Mouse (Mus musculus) gastrocnemius, adult 8-10 months (tissue): Measurements from ENCODE around the gene Ccdc42. TPM values are rescaled to one million over a fixed set of nuclear protein-coding genes. Genes with fewer than 3 reads are reported as not detected.

Source experiments
- DNase-seq, 2 experiments: peaks; one replicate each; pipeline ENCODE4 v3.0.0; 2022; ENCODE audit warnings: low spot score in 2 of 2
- total RNA-seq, 4 experiments: library from RNA; stranded (reverse); gene quantifications; 2 replicates each; pipeline ENCODE4 v1.2.4; 2022

Gene Ccdc42
- not detected for total RNA-seq

DNA sequence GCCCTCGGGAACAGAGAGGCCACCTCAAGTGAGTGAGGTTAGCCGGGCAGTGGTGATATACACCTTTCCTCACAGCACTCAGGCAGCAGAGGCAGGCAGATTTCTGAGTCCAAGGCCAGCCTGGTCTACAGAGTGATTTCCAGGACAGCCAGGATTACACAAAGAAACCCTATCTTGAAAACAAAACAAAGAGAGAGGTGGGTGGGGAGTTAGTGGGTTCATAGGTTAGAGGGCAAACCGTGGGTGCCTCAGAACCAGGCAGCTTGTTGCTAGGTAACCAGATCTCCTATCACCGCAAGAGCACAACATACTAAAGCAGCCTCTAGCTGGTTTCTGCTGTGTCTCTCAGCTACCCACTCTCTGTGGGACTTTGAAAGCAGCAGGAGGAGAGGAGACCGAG, at the start of gene Ccdc42:
Gene Ccdc42 (plus strand): TSS at position 301 of the 400 bp plus-strand sequence.
- DNase-seq, result no peak

DNA sequence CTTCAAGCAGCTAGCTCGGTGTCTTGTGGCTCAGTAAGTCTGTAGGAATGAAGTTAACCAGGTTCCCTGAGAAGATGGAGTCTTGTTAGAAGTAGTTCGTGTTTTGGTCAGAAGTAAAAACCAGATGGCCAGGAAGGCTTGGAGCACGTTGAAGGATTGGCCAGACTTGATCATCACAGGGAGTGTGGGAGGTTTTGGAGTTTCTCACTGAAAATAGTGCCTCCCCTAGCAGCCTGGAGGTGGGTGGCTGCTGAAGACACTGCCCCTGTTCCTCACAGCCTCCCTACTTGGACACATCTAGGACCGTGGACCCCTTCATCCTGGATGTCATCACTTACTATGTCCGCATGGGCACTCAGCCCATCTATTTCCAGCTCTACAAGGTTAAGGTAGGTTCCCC, 47.2 kb upstream of the Ccdc42 start:
- no peak for DNase-seq

DNA sequence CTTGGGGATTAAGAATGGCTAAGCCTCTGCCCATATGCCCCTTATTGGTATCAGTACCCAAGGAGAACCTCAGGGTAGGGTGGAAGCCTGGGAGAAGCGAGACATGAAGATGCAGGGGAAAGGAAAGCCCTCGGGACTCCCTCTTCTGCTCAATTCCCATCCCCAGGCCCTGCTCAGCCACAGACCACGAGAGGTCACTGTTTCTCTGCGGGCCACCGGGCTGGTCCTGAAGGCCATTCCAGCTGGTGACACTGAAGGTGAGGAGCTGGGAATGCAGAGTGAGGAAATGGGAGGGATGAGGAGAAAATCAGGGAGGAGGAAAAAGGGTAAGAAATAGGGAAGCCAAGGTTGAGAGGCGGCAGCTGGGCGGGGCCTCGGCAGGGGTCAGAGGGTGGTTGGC, 42.3 kb upstream of the Ccdc42 start:
- no peak for DNase-seq

DNA sequence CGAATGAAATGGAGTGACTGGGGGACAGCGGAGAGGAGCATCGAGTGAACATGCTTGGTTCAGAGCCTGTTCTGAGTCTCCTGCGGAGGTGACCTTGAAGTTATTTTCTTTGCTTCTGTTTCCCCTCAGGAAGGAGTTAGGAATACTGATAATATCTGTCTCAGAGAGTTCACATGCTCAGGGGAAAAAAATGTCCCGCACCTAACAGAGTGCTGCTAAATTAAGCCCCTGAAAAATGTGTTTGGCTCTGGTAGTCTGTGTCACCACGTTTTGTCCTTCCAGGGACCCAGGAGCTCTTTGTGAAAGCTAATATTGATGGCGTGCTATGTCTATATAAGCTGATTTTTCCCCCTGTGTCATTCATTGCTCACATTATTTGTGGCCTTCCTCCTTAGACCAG, 41.6 kb upstream of the Ccdc42 start:
- DNase-seq, result no peak

DNA sequence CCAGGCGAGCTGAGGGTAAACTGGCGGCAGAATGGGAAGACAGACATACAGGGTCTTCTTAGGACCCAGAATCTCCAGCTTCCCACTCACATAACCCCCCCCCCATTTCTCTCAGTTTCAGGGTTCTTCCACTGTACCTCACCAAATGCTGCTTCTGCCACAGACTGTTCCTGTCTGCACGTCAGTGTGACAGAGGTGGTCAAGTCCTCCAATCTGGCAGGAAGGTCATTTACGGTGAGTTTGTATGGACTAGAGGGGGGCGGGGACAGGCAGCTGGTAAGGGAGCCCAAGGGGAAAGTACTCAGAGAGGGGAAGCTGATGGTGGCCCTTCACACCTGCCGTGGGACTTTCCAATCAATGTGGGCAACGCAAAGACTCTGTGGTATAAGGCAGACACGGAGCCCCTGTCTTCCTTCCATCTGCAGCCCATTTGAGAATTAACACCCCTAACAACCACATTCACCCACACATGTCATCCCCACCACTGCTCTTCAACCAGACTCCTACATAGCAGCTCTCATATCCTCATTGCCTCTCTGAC, 41.1 kb upstream of the Ccdc42 start:
- no peak for DNase-seq

DNA sequence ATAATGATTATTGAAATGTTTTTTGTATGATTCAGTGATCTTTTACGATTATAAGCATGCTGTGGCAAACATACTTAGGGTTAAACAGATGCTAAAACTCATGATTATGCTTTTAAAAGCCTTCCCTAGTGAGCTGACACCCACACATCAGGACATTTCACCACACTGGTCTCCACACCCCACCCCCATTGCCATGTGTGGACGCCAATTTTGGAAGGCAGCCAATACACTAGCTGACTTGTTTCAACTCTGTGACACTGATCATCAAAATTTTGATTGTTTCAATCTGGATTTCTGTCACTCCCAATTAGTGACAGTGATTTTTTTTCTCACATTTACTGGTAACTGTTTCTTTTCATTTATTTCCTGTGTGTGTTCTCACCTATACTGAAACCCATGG, 39.3 kb upstream of the Ccdc42 start:
- DNase-seq, result no peak

DNA sequence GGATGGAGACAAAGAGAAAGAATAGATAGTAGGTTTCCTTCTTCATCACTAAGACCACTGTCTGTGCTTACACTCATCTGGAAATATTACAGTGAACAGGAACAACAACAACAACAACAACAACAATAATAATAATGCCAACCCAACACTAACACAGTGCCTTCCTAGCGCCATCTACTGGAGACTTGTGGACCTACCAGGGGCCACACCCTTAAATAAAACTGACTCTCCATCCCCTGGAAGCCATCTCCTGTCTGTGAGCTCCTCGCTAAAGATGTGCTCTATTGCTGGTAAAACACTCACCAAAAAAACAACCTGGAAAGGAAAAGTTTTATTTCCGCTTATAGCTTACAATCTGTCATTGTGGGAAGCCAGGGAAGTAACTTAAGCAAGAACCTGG, 37.2 kb upstream of the Ccdc42 start:
- DNase-seq, result no peak

DNA sequence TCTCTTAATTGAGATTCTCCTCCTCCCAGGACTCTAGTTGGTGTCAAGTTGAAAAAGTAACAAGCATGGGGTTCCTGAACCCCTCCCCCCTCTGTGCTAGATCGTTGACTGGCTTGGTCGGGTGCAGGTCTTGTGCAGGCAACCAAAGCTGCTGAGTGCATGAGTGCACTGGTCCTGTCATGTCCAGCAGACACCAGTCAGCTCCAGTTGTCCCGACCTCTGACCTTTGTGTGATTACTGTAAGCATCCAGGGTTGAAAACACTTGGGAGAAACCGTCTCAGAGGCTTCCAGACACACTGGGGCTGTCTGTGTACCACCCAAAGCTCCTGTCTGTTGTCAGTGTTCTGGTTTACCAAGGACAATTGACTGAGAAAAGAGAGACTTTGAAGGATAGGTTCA, 36.5 kb upstream of the Ccdc42 start:
- no peak for DNase-seq

DNA sequence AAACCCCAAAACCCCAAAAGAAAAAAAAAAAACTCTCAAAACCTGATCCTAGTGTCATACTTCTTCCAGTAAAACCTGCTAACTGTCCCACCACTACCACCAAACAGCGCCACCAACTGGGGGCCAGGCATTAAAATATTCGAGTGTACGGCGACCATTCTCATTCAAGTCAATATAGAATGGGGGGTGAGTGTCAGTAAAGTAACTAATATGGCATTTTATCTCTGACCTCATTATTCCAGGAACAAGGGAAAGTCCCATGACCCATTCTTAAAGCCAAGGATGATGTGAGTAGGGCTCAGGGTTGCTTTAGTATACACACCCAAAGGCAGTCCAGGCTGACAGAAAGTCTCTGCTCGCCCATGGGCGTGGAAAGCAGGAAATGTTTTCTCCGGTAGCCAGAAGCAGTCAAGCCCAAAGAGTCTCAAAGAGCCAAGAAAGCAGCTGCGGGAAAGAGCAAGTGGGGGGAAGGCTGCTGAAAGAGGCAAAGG, 32.8 kb upstream of the Ccdc42 start:
- DNase-seq, result no peak

DNA sequence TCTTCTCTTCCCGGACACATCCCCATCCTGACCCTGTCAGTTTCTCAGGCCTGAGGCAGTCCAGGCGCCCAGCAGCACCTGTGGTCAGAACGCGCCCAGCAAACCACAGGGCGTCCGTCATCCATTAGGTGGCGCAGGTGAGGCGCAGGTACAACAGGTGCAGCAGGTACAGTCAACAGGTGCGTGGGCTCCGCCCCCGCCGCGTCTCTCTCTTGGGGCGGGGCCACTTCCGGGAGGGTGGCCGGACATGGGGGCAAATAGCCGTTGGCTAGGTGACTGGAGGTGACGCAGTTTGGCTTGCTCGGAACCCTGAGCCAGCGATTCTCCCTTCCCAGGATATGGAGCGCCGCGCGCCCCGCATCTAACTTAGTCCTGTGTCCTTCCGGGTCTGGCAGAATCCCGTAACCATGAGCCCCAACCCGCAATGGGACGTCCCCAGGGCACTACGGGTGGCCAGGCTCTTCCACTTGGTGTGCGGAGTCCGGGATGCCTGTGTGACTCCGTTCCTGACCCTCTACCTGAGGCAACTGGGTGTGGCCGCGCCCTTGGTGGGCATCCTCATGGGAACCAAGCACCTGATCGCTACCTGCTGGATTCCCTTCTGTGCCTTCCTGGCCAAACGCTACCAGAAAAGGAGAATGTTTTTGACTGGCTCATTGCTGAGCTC, 30.8 kb upstream of the Ccdc42 start, which contains the start of gene Mfsd6l:
Gene Mfsd6l (plus strand): TSS at position 269 of the 667 bp plus-strand sequence.
- DNase-seq, result no peak

DNA sequence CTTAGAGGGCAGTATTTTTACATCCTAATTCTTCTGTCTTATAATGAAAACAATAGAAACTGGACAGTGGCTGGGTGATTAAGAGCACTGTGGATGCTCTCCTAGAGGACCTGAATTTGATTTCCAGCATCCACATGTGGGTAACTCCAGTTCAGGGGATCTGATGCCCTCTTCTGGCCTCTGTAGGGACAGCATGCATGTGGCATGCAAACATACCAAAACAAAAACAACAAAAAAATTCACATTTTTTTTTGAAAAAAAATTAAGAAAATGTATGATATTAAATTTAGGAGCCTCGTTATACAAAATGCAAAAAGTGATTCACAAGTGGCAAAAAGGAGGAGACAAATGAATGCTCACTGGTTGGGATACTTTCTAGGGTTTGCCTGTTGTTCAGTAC, 27.3 kb upstream of the Ccdc42 start:
- DNase-seq, result no peak

DNA sequence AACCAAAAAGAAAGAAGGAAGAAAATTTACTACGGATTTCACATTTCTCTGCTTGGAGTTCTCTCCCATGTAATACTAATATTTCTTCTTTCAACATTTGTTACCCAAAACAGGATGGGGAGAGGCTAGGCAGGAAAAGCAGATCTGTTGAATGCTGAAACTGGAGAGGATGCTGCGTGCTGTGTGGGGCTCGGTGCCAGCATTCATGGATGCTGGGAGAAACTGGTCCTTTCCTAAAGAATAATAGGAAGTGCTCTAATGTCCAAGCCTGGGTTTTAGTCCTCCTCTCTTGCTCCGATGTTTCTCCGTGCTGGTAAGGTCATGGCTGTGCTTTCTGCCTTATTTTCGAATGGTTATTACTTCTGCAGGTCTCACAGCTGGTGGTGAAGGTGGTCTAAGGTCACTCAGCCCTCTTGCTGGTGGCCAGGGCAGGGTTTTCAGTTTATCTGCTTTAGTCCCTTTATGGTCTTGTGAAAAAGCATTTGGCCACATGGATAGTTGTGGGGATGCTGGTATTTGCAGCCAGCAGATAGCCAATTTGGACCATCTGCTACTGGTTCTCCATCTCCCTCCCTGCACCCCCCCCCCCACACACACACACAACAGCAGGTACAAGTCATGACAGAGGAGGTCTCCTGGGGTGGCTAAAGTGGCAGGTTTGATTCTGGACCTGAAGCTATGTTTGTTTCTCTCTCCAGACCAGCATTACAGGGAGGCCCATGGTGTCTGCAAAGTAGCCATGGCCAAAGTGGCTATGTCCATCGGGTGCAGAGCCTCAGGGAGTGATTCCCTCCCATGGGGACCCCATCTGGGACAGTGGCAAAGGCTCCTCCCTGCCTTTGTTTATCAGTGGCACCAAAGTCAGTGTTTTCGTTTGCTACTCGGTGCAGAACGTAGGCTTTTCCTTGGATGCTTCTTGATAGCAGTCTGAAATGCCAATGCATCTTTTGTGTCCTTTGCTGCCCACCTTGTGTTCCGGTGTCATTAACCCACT, 24.6 kb upstream of the Ccdc42 start:
- no peak for DNase-seq

DNA sequence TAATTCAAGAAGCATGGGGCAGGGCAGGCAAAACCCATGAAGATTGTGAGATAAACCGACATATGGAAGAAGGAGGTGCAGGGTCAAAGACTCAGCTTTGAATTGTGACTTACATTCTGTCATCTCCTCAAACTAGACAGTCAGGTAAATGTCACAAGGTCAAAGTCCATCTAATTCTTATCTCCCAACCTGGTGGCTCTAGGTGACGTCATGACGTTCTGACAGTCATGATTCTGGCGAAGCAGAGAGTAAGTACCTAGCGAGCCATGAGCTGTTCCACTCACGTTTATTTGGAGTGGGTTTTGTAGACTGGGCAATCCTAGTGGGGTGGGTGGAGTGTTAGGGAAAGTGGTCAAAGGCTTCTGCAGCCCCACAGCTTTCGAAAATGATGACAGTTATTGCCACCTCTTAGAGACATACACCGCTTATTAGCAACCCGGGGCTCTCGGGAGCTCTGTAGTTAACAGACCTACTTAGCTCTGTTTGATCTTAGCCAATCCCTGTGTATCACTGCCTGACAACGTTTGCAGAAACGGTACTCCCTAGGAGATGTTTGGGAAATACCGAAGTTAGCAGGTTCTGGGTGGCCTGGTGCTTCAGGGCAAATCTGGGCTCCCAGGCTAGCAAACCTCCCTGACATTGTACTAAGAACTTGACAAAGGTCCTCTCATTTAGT, 22.3 kb upstream of the Ccdc42 start:
- DNase-seq, result no peak

DNA sequence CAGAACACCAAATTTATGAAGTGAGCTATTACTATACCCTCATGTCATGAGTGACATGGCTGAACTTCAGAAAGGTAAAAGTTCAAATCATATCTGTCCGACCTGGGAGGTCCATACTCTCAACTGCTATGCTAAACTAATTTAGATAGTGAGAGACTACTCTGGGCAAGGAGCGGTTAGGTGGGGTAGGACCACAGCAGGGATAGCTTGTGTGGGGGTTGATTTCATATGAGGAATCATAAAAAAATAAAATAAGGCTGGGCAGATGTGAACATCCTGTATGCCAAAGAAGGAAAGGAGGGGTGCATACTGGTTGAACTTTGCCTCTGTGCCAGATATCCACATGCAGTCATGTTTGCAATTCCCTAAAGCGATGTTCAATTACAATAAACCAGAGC, 21.8 kb upstream of the Ccdc42 start:
- DNase-seq, result no peak

DNA sequence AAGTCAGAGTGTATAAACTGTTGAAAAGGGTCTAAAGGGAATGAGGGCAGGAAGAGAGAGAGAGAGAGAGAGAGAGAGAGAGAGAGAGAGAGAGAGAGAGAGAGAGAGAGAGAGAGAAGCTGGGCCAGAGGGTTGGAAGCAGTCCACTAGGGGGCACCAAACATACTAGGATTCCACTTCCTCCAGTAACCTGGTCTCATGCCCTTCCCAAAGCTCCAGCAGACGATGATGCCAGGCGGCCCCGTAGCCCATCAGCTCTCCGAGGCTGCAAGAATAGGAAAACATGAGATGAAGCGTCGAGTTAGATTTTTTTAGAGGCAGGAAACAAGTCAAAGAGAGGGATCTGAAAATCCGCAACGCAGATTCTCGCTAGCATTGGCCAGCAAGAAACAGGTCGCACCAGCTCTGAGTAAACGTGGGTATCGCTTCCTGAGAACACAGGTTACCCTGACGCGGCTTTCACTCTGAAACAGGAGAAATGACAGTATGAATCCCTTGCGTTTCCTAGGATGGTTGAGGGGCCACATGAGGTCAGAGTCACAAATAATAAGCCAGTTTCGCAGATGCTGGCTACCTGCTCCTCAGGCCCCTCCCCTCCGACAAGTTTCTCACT, 20.3 kb upstream of the Ccdc42 start:
- peak; percentile 37 to 39 for DNase-seq

DNA sequence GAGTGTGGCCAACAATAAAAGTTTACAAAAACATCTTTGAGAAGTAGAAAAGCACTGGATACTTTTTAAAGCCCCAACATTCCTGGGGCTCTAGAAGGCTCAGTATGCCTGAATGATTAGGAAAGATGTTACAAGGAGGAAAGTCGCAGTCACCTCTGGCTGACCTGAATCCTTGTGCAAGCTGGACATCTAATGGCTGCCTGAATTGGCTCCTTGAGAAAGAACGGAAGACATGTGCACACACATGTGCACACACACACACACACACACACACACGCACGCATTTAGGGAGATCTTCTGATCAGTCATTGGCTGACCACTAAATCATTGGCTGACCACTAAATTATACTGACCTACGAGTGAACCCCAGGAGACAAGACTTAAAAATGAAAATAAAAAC, 16.0 kb upstream of the Ccdc42 start:
- no peak for DNase-seq

DNA sequence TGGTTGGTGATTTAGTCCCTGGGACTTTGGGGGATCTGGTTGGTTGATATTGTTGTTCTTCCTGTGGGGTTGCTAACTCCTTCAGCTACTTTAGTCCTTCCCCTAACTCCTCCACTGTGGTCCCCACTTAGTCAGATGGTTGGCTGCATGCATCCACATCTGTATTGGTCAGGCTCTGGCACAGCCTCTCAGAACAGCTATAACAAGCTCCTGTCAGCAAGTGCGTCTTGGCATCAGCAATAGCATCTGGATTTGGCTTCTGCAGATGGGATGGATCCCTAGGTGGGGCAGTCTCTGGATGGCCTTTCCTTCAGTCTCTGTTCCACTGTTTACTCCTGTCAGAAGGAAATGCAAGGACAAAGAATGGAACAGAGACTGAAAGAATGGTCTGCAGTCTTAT, 9.7 kb upstream of the Ccdc42 start:
- DNase-seq, result no peak

DNA sequence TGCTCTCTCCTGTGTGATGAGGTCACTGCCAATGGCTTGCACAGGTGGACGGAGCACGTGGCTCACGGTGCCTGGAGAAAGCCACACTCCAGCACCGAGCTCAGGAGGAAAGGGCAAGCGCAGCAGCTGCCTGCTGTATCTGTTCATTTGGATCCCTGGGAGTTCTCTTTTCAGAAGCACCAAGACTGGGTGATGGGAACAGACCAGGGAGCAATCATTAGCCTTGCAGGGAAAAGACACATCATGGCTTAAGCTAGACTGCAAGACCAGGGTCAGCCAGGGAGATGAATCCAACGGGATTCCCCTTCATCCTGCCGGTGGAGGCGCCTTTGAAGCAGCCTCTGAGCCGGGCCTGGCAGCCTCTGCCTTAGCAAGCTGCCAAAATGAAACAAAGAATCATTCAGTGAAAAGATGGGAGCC, 7.3 kb upstream of the Ccdc42 start:
- no peak for DNase-seq

DNA sequence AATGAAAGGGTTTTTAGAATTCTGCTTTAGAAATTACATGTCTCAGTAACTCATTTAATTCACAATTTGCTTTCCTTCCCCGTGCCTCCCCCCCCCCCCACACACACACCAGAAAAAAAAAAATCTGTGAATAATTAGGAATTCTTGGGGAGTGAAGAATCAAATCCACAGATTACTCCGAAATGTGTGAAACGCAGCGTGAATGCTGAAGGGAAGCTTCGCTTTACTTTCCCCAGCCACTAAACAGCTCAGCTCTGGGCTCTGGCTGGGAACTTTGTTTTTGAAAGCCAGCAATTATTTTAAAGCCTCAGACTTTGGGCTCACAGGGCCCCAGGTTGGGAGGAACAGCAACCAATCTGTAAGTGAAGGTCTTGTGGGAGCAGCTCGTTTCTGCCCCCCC, 6.3 kb upstream of the Ccdc42 start:
- no peak for DNase-seq

DNA sequence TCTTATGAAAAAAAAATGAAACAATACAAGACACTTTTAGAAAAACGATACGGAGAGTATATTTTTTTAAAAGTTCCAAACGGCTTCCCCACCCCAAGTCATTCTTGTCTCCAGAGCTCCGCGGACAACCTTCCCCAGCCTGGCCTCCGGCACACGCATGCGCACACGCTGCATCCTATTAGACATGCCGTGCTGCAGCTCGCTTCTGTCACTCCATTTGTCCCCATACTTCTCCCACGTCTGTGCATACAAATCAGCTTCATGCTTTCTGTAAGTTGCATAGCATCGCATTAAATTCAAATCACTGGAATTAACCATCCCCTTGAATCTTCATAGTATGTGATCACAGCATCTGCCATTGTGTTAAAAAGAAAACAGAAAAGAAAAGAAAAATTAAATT, 3.6 kb upstream of the Ccdc42 start:
- DNase-seq, result no peak

DNA sequence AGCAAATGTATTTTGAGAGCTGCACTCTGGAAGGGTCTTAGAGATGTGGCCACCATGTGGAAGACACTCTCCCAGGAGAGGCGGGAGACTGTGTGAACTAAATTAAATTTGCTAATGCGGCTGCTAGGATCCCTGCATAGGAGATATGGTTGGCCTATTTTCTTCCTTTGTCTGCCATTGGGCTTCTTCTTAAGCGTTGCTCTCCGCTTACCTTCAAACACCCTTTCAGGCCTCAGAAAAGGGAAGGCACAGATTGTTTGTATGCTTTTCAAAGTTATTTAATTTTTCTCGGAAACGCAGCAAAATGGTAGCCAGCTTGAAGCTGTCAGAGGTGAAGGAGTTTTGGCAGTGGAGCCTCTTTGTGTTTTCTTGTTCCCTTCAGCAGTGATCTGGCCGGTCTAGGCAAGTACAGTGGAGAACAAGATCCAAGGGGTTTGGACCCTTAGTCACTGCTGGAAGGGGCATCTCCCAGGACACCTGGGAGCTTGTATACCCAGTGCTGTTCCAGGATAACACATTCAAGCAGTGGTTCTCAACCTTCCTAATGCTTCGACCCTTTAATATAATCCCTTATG, 2.8 kb upstream of the Ccdc42 start:
- DNase-seq, result no peak
